Mouse (Mus musculus) kidney, postnatal 0 days (tissue): ENCODE results near the gene F13a1. TPM values are rescaled to one million over a fixed set of nuclear protein-coding genes. Genes with fewer than 3 reads are reported as not detected.

Experiments
- ATAC-seq: fragments of 200-750 bp; cut with Nextera tagmentation; replicated peaks from 2 replicates; pipeline ENCODE4 v1.8.0; 2017; ENCODE audit warnings: low read depth, moderate number of reproducible peaks, moderate TSS enrichment, moderate library complexity; ENCODE audit not compliant: low FRiP score
- DNase-seq: peaks from one replicate; pipeline ENCODE4 v3.0.0-alpha.2; 2016; ENCODE audit warnings: low spot score
- H3K27ac ChIP-seq: fragments of 300-500 bp; sonication (generic); 2 replicates; pipeline ENCODE4 v1.5.1; 2014; ENCODE audit warnings: mild to moderate bottlenecking
- H3K27me3 ChIP-seq: fragments of 300-500 bp; sonication (generic); 2 replicates; pipeline ENCODE4 v1.6.1; 2014; ENCODE audit warnings: low read length, mixed read lengths; ENCODE audit not compliant: insufficient read depth
- H3K36me3 ChIP-seq: fragments of 300-500 bp; sonication (generic); 2 replicates; pipeline ENCODE4 v1.6.1; 2014; ENCODE audit warnings: low read length, mixed read lengths; ENCODE audit not compliant: insufficient read depth
- H3K4me1 ChIP-seq: fragments of 300-500 bp; sonication (generic); replicated peaks from 2 replicates; pipeline ENCODE4 v1.6.1; 2014; ENCODE audit warnings: antibody characterized with exemption, low read length, mixed read lengths; ENCODE audit not compliant: insufficient read depth
- H3K4me2 ChIP-seq: fragments of 300-500 bp; sonication (generic); 2 replicates; pipeline ENCODE4 v1.6.1; 2014; ENCODE audit warnings: mild to moderate bottlenecking, low read length, moderate library complexity, mixed read lengths
- H3K4me3 ChIP-seq: fragments of 300-500 bp; sonication (generic); replicated peaks from 2 replicates; pipeline ENCODE4 v1.5.1; 2014; ENCODE audit warnings: low read depth, low read length
- H3K9ac ChIP-seq: fragments of 300-500 bp; sonication (generic); 2 replicates; pipeline ENCODE4 v1.6.1; 2014; ENCODE audit warnings: low read depth, low read length
- H3K9me3 ChIP-seq: fragments of 300-500 bp; sonication (generic); replicated peaks from 2 replicates; pipeline ENCODE4 v1.6.1; 2016; ENCODE audit warnings: low read length, inconsistent platforms, mixed read lengths
- CTCF ChIP-seq: IDR thresholded peaks from 2 replicates; pipeline ENCODE4 v1.5.1; 2016; ENCODE audit warnings: antibody characterized with exemption, low read depth, mild to moderate bottlenecking, moderate library complexity
- WGBS: fragments of 180-500 bp; shearing (Covaris S2); extraction: QIAGEN DNeasy Blood & Tissue Kit; methylation state at CpG from one replicate; pipeline ENCODE4 v1.1.7; 2014; 5-methylcytosine and 5-hydroxymethylcytosine counted together
- polyA plus RNA-seq: library from polyadenylated mRNA; unstranded; fragments of >200 nt; fragmentation: Nextera tagmentation; extraction: Ambion mirVana; gene quantifications from 2 replicates; pipeline ENCODE4 v1.2.1, GENCODE M21; 2015

F13a1 gene
- polyA plus RNA-seq, 1 experiment from 2014 or later = 5.5 TPM

GRCm38 (mm10) chr13:36903885-36904284 lies 146.2 kb downstream of the F13a1 start:
- Histone ChIP-seq H3K27ac (no peak overlapping the region), H3K36me3 (no peaks in the 10 kb centered on the region), H3K27me3 (no peaks in the 10 kb centered on the region), H3K4me1 (no peaks in the 10 kb centered on the region), H3K4me2 (no peak overlapping the region), H3K9me3 (no peaks in the 10 kb centered on the region), H3K4me3 (no peak overlapping the region), H3K9ac (no peak overlapping the region)
- 50% methylated on average over 4 of the region's 4 CpGs for WGBS
- no peak for DNase-seq
- no peak for TF ChIP-seq CTCF
- ATAC-seq = no peak

GRCm38 (mm10) chr13:36903447-36903846 lies 146.6 kb downstream of the F13a1 start:
- Histone ChIP-seq H3K36me3 (no peaks in the 10 kb centered on the region), H3K4me1 (no peaks in the 10 kb centered on the region), H3K9me3 (no peaks in the 10 kb centered on the region), H3K4me2 (no peak overlapping the region), H3K27ac (no peak overlapping the region), H3K4me3 (no peak overlapping the region), H3K9ac (no peak overlapping the region), H3K27me3 (no peaks in the 10 kb centered on the region)
- 57% methylated on average over 1 of the region's 1 CpGs for WGBS
- TF ChIP-seq CTCF = no peak
- DNase-seq (no peak), ATAC-seq (no peak)

DNA sequence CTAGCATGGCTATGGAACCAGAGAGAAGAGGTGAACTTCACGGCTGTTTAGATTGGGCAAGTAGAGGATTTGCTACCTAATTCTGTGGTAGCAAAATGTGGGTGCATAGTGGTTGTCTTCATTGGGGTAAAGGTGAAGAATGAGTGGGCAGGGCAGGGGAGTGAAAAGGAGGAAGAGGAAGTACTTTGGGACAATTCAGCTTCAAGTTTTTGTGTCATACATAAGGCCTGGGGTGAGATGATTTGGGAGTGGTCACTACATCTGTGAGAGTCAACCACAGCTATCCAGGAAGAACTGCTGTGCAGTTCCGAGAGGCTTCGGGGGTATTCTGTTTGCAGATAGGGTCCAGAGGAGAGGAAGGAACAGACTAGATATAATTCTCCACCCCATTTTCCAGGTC lies 148.4 kb downstream of the F13a1 start:
- Histone ChIP-seq H3K9me3 (no peaks in the 10 kb centered on the region), H3K9ac (no peak overlapping the region)
- 74% methylated on average over 3 of the region's 3 CpGs for WGBS

DNA sequence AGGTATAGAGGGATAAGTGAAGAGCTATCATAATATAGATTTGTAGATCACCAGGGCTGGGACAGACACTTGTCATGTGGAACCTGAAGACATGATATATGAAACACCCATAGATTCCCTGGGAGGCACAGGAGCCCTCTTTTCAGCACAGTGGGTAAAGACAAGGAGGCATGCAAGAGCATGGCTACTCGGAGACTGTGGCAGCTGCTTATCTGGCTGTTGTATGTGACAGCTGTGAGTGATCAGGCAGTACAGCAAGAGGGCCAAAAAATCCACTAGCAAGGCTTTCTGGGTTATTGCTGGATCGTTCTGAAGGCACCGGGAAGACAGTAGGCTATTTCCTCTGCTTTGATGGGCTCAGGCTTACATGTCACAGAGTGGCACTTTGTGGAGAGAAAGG lies 149.0 kb downstream of the F13a1 start:
- DNase-seq (no peak), ATAC-seq (no peak)
- Histone ChIP-seq H3K4me1 (no peaks in the 10 kb centered on the region), H3K27ac (no peak overlapping the region), H3K9me3 (no peaks in the 10 kb centered on the region), H3K9ac (no peak overlapping the region), H3K4me3 (no peak overlapping the region), H3K27me3 (no peaks in the 10 kb centered on the region), H3K4me2 (no peak overlapping the region), H3K36me3 (no peaks in the 10 kb centered on the region)
- no peak for TF ChIP-seq CTCF
- WGBS = 50% methylated on average over 3 of the region's 3 CpGs

More for the DNA sequence above, 148.4 kb downstream of the F13a1 start:
- TF ChIP-seq CTCF = no peak
- Histone ChIP-seq H3K27me3 (no peaks in the 10 kb centered on the region), H3K4me3 (no peak overlapping the region), H3K36me3 (no peaks in the 10 kb centered on the region), H3K27ac (no peak overlapping the region), H3K4me2 (no peak overlapping the region), H3K4me1 (no peaks in the 10 kb centered on the region)
- no peak for DNase-seq
- no peak for ATAC-seq

- ATAC-seq = no peak
- Histone ChIP-seq H3K36me3 (no peaks in the 10 kb centered on the region), H3K27me3 (no peaks in the 10 kb centered on the region), H3K4me1 (no peaks in the 10 kb centered on the region), H3K9ac (no peak overlapping the region), H3K27ac (no peak overlapping the region), H3K9me3 (no peaks in the 10 kb centered on the region), H3K4me2 (no peak overlapping the region), H3K4me3 (no peak overlapping the region)
- 64% methylated on average over 3 of the region's 3 CpGs for WGBS
- DNase-seq = no peak
- no peak for TF ChIP-seq CTCF
Measured at GRCm38 (mm10) chr13:36896061-36896460, 154.0 kb downstream of the F13a1 start.

DNA sequence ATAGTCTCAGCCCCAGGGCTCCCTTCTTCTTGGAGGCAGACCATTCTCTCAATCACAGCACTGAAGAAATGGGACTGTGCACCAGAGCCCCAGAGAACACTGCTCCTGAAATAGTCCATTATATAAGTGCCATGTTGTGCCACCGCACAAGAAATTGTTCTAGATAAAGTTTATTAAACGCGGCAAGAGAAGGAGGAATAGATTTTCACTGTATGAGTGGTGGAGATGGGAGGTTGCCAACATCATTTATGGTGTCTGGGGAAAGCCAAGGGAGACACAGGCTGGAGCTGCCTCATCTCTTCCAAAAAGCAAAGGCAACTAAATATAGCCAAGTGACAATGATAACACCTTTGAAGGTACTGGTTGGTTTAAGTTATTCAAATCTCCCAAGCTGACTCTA lies 156.3 kb downstream of the F13a1 start:
- Histone ChIP-seq H3K4me2 (no peak overlapping the region), H3K36me3 (no peaks in the 10 kb centered on the region), H3K4me3 (no peak overlapping the region), H3K4me1 (no peaks in the 10 kb centered on the region), H3K27ac (no peak overlapping the region), H3K9me3 (no peaks in the 10 kb centered on the region), H3K27me3 (no peaks in the 10 kb centered on the region), H3K9ac (no peak overlapping the region)
- no peak for TF ChIP-seq CTCF
- ATAC-seq (no peak), DNase-seq (no peak)
- WGBS = 97% methylated on average over 3 of the region's 3 CpGs

DNA sequence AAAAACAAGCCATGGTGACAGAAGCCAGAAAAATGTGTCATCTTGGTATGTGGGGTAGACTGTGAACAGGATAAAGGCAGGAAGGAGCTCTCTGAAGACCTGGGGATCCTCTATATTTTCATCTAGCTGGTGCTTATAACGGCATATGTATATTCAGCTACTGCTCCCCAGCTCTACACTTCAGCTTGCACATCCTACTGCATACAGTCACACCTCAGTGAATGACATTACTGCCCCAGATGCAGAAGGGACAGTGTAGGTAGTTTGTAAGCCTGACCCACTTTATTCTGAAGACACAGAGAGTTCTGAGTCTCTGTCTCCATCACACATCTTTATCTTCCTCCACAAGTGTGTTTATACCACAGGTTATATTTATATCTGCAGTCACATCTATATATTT lies 157.8 kb downstream of the F13a1 start:
- Histone ChIP-seq H3K4me1 (no peaks in the 10 kb centered on the region), H3K36me3 (no peaks in the 10 kb centered on the region), H3K27ac (no peak overlapping the region), H3K9me3 (no peaks in the 10 kb centered on the region), H3K27me3 (no peaks in the 10 kb centered on the region), H3K9ac (no peak overlapping the region), H3K4me3 (no peak overlapping the region), H3K4me2 (no peak overlapping the region)
- DNase-seq (no peak), ATAC-seq (no peak)
- no peak for TF ChIP-seq CTCF
- WGBS = 90% methylated on average over 1 of the region's 1 CpGs
